Mouse (Mus musculus) left cerebral cortex, adult 8-10 months (tissue): ENCODE measurements at regions not wholly inside any gene's neighbourhood (a gene's known extent, or its start where the extent isn't known, plus 50 kb on each side); places are given as distances from the start of the nearest gene placed in this dataset.

Source experiments
- DNase-seq, 2 experiments: peaks; one replicate each; pipeline ENCODE4 v3.0.0; 2022; ENCODE audit warnings: low spot score in 2 of 2

DNA sequence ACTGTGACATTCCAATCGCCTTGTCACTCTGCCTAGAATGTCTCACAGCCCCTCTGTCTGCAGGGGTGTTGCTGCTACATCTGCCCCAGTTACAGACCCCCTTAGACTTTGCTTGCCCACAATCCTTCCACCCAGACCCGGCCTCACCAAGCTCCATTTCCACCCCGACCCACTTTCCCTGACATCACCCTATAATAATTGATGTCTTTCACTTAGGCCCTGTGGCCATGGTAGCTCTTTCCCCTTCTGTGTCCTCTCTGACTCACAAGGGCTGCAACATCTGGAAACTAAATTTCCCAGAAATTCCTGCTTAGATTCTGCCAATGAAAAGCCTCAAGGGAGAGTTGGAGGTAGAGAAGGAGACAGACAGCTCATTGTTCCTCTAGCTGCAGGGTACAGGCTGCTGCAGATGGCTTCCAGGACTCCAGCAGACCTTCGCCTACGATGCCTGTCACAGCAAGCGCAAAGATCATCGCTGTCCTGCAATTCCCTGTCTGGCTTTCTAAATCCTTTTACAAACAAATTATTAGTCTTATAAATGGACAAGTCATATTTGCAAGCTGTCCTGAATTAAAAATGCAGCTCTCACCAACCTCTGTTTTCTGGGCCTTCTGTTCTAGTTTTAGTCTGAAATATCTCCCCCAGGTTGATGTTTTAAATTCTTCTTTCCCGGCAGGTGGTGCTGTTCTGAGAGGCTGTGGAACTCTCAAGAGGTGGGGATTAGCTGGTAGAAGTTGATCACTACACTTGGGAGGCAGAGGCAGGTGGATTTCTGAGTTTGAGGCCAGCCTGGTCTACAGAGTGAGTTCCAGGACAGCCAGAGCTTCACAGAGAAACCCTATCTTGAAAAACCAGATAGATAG, 104.9 kb upstream of the Oxgr1 start:
- DNase-seq, result no peak

DNA sequence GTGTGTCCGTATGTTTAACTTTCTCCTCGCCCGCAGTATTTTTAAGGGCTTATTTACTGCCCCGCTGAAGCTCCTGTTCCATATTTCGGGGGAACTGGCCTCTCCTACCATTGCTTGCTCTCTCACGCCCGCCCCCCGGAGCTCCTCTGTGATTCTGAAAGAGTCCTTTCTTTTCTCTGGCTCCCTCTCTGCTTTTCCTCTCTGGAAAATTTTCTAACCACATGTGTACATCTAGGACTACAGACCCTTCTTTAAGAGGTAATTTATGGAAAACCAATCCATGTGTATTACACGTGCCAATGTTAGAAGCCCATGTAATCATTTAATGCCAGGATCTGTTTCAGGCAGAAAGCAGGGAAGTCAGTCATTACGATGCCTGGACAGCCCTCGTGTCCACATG, 106.6 kb upstream of the Oxgr1 start:
- DNase-seq, result no peak

DNA sequence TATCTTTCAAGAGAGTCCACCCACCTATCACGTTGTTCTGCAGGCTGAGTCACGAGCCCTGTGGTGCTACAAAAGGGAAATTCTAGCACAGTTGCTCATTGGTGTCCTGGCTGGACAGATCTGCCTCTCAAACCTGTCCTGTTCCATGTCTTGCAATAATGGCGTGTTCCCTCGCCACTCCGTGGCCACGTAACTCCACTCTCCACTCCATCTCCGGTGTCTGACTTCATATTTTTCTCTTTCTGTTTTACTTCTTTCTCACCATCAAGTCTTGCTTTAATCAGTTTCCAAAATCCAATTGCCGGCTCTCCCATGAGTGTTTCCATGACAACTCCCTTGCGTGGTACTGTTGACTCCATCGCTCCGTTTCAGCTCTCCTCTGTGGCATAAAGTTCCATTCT, 107.1 kb upstream of the Oxgr1 start:
- DNase-seq, result peak; percentile 68 to 83

DNA sequence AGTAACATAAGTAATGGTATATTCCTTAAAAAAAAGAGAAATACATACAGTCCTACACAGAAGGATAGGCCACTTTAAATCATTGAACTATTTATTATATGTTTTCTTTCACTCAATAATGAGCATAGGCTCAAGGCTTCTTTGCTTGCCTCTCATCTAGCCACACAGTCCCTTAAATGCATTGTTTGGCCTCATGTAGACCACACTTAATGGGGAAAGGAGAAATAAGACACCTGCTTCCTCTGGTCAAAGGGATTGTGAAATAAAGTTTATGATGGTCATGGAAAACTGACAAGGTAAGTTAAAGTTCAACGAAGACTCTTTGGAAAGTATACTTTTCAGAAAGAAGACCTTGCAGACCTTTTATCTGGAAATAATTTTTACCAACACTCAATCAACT, 108.4 kb upstream of the Oxgr1 start:
- no peak for DNase-seq

DNA sequence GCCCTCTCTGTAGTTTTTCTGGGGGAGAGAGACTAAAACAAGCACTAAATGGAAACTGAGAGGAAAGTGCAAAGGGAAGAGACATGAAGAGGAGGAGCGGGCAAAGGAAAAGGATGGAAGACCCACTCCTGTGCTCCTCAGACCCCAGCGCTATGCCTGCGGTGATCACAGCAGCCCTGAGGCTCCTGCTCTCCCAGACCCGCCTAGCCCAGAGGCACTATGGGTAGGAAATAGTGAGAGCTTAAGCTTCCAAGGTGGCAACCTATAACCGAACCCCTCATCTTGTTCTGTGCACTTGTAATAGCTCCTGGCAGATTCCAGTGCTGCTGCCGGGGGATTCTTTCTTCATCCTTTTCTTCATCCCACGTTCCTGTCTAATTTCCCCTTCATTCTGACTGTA, 112.2 kb upstream of the Oxgr1 start:
- no peak for DNase-seq

DNA sequence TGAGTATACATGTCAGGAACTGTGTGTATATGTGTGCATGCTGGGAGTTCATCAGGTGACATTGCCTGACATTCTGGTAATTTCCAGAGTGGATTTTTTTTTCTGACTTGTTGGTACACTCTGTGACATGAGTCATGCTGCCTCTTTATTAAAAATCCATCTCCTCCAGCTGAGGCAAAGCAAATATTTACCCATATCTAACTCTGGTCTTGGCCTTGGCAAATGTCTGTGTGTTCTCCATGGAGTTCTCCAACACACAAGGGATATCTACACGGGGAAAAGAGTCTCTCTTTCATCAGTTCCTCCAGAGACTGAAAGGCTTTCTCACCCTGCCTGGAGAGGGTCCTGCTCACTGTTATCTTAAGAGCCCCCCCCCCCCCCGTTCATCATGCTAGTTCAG, 111.3 kb upstream of the Mbnl2 start:
- no peak for DNase-seq

DNA sequence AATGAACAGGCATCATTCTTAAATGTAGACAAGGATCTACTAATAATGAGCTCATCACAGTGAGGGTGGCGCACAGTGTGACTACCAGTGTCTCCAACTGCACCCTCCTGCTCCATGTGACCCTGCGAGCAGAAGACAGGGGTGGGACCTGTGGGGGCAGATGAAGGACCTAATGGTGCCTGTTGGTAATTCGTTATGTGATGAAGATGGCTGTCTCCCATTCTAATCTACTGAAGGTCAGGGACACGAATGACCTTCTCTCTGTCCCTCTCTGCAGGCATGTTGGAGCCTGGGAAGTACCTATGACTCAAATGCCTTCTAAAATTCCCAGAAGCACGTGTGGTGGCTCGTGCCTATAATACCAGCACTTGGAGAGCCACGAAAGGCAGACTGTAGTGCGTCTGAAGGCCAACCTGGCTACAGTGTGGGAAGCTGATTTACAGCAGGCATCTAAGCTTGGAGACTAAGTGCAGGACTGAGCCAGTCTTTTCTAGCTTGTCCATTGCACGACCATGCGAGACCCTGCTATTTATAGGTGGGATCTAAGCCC, 109.9 kb upstream of the Mbnl2 start:
- DNase-seq, result no peak

DNA sequence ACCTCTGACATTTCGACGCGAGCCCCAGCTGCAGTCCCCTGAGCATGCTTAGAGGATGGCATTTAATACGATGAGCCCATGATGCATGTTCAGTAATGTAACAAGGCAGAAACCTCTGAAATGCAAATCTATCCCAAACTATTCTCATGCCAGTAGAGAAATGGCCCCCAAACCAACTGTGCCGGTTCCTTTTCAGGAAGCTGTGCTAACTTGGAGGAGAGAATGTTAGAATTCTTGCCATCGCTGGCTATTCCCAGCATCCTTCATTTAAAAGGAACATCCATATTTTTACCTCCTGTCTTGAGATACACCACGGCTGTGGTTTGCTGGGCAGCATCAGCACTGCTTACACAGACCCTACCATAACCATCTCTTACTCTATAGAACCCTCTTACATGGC, 104.7 kb upstream of the Mbnl2 start:
- no peak for DNase-seq

- DNase-seq, result no peak
These were observed 103.4 kb upstream of the Mbnl2 start for GRCm38 (mm10) chr14:120172058-120172457.

- no peak for DNase-seq
These were observed 102.6 kb upstream of the Mbnl2 start for GRCm38 (mm10) chr14:120172844-120173243.

DNA sequence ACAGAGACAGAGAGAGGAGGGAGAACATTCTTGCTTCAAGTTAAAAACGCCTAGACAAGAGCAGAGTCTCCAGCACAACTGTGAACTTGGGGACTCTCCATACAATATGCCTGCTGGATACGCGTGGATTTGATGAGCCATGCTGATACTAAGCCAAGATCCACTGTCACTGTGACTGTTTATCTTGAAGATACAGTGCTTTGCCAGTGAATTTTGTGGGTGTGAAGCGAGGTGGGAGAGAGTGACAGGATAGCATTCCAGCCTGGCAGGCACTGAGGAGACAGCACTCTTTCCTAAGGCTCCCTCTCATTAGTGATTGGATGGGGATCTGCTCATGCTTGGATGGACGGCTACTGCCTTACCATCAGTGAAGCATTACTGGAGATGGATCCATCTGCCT, 100.9 kb upstream of the Mbnl2 start:
- DNase-seq, result no peak

GRCm38 (mm10) chr14:120195218-120195617, 80.3 kb upstream of the Mbnl2 start:
- no peak for DNase-seq

- no peak for DNase-seq
These were observed 63.7 kb upstream of the Mbnl2 start for GRCm38 (mm10) chr14:120211741-120212140.

- DNase-seq, result no peak
These were observed 62.8 kb upstream of the Mbnl2 start for GRCm38 (mm10) chr14:120212626-120213025.

GRCm38 (mm10) chr14:120219224-120219623, 56.2 kb upstream of the Mbnl2 start:
- DNase-seq, result no peak

- DNase-seq, result no peak
These were observed 51.8 kb upstream of the Mbnl2 start for GRCm38 (mm10) chr14:120223528-120224201.

- DNase-seq, result no peak
These were observed 51.1 kb upstream of the Mbnl2 start for GRCm38 (mm10) chr14:120224202-120224846.

DNA sequence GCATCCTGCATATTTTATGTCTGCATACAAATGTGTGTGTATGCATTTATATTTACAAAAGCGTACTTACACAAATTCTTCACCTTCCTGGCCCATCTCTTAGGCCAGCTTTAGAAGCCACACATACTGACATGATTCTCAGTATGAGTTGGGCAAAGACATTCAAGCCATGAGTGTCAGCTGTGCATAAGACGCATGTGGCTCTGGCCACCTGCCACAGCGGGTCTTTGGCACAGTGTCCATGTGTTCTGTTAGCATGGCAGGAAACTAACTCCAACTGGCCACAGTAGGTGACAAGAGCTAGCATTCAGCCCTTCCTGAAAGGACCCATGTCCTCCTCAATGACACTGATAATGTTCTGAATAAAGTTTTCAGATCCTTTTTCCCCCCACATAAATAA, 49.8 kb upstream of the Mbnl2 start:
- no peak for DNase-seq
